Mouse (Mus musculus) G1E (cell line): ENCODE results near the gene Phkb. TPM values are rescaled to one million over a fixed set of nuclear protein-coding genes. Genes with fewer than 3 reads are reported as not detected.

Experiments used
- ATAC-seq: 2 replicates; pipeline ENCODE4 v1.8.0; 2016; ENCODE audit warnings: mild to moderate bottlenecking; ENCODE audit not compliant: insufficient number of reproducible peaks, poor library complexity, low FRiP score, severe bottlenecking; ENCODE audit errors: extremely low read depth
- DNase-seq: peaks from one replicate; pipeline ENCODE4 v3.0.0; 2012; ENCODE audit warnings: low spot score
- H3K27me3 ChIP-seq: 2 replicates; pipeline ENCODE4 v1.6.1; 2012; ENCODE audit warnings: mild to moderate bottlenecking, low read length, inconsistent platforms; ENCODE audit not compliant: insufficient read depth
- H3K36me3 ChIP-seq: replicated peaks from 2 replicates; pipeline ENCODE3; 2012; ENCODE audit warnings: mild to moderate bottlenecking, inconsistent platforms
- H3K4me1 ChIP-seq: 2 replicates; pipeline ENCODE4 v1.6.1; 2012; ENCODE audit warnings: low read depth, low read length, inconsistent platforms, mixed read lengths; ENCODE audit not compliant: insufficient read depth
- H3K4me3 ChIP-seq: 2 replicates; pipeline ENCODE4 v1.5.1; 2012; ENCODE audit warnings: low read depth, mild to moderate bottlenecking, inconsistent platforms, low read length, moderate library complexity, mixed read lengths
- H3K9me3 ChIP-seq: replicated peaks from 2 replicates; pipeline ENCODE4 v1.6.1; 2012; ENCODE audit warnings: inconsistent platforms
- CTCF ChIP-seq: IDR thresholded peaks from 2 replicates; pipeline ENCODE4 v1.5.1; 2012; ENCODE audit warnings: low read depth, low read length, inconsistent platforms, mixed read lengths
- GATA1 ChIP-seq: IDR thresholded peaks from 2 replicates; pipeline ENCODE4 v1.6.1; 2012; ENCODE audit warnings: borderline replicate concordance, low read length, inconsistent platforms, mixed read lengths
- GATA2 ChIP-seq: IDR thresholded peaks from 2 replicates; pipeline ENCODE4 v1.6.1; 2012; ENCODE audit warnings: low read depth, low read length, inconsistent platforms, borderline replicate concordance
- POLR2AphosphoS5 ChIP-seq: IDR thresholded peaks from 2 replicates; pipeline ENCODE4 v1.6.1; 2012; ENCODE audit warnings: low read depth, low read length, inconsistent platforms; ENCODE audit not compliant: insufficient replicate concordance
- TAL1 ChIP-seq: conservative IDR thresholded peaks from 2 replicates; pipeline ENCODE4 v1.6.1; 2012; ENCODE audit warnings: low read depth, low read length, inconsistent platforms, mixed read lengths
- polyA plus RNA-seq: library from polyadenylated mRNA; stranded (reverse); fragments of >175 nt; gene quantifications from 2 replicates; pipeline ENCODE4 v1.2.3, GENCODE M21; 2012
- total RNA-seq, 2 experiments: library from RNA; stranded (forward) in 1 of 2; stranded (reverse) in 1 of 2; fragments of 200-1000 nt in 1 of 2; fragments of >200 nt in 1 of 2; fragmentation: Nextera tagmentation in 1 of 2; gene quantifications; 2 replicates each; pipeline ENCODE4 v1.2.3; 2014 to 2017

Phkb gene
- total and polyA plus RNA-seq, 3 experiments = 4.6 to 115 (median 52.1) TPM

DNA sequence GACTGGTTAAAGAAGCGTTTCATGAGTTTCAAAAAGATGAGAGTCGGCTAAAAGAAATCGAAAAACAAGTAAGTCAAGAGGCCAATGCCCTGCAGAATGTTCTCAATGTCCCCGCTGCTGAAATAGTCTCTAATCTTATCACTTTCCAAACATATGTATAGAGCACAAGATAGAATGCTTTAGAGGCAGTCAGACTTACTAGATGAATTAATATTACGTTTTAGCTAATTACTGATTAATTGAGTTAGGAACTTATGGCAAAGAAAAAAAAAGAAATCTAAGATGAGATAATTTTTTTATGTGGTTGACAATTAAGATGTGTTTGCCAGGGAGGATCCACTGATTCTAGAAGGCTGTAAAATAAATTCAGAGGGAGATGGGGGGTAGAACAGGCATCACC is 217.9 kb downstream of the Phkb start:
- peaks cover 55% of the 10 kb centered on the region for H3K36me3 ChIP-seq
- TF ChIP-seq CTCF (no peak), POLR2AphosphoS5 (no peak), GATA2 (no peak), TAL1 (no peak), GATA1 (no peak)

DNA sequence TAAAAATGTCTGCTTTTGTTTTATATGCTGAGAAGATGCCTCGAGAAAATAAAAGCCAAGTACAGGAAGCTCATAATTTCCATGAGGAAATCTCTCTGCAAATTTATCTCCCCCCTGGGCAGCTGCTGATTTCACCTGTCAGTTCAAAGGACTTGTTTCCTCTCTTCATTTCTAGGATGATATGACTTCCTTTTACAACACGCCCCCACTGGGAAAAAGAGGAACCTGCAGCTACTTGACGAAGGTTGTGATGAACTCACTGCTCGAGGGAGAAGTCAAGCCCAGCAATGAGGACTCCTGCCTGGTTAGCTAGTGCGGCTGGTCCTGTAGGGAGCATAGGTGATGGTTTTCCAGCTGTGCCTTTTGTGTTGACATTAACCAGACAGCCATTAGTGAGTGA is 218.4 kb downstream of the Phkb start:
- Histone ChIP-seq H3K9me3 (no peaks in the 10 kb centered on the region), H3K27me3 (no peaks in the 10 kb centered on the region), H3K4me1 (0 out of 2 replicates have a peak, but pooled peaks cover 3% of the 10 kb centered on the region), H3K36me3 (peaks cover 55% of the 10 kb centered on the region), H3K4me3 (no peak overlapping the region)
- no peak for TF ChIP-seq CTCF
- no peak for TF ChIP-seq GATA1
- TF ChIP-seq TAL1 = no peak
- TF ChIP-seq POLR2AphosphoS5 = no peak
- TF ChIP-seq GATA2 = no peak
- ATAC-seq (no peak), DNase-seq (no peak)

More for the DNA sequence above, 217.9 kb downstream of the Phkb start:
- Histone ChIP-seq H3K4me3 (no peak overlapping the region), H3K27me3 (no peaks in the 10 kb centered on the region), H3K4me1 (0 out of 2 replicates have a peak, but pooled peaks cover 3% of the 10 kb centered on the region), H3K9me3 (no peaks in the 10 kb centered on the region)
- ATAC-seq (no peak), DNase-seq (no peak)

DNA sequence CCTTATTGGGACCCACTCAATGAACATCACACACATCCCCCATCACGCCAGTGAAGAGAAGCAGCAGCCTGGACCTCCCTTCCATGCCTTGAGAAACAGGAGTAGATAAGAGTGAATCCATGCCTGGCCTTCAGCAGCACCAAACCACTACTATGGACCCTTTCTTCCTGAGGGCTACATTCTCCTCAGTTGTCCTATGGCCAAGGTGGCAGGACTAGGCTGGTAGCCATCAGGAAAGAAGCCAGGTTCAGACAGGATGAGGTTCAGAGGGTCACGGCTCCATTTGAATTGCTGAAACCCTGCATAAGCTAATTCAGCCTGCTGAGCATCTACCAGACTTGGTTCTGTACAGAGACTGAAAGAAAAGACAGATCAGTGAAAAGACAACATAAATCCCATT is 222.7 kb downstream of the Phkb start:
- H3K9me3 ChIP-seq = no peaks in the 10 kb centered on the region
- H3K4me3 ChIP-seq = no peak overlapping the region
- peaks cover 34% of the 10 kb centered on the region for H3K36me3 ChIP-seq
- DNase-seq (no peak), ATAC-seq (no peak)
- 0 out of 2 replicates have a peak, but pooled peaks cover 3% of the 10 kb centered on the region for H3K4me1 ChIP-seq
- H3K27me3 ChIP-seq = no peaks in the 10 kb centered on the region
- TF ChIP-seq TAL1 (no peak), CTCF (no peak), GATA2 (no peak), GATA1 (no peak), POLR2AphosphoS5 (no peak)

DNA sequence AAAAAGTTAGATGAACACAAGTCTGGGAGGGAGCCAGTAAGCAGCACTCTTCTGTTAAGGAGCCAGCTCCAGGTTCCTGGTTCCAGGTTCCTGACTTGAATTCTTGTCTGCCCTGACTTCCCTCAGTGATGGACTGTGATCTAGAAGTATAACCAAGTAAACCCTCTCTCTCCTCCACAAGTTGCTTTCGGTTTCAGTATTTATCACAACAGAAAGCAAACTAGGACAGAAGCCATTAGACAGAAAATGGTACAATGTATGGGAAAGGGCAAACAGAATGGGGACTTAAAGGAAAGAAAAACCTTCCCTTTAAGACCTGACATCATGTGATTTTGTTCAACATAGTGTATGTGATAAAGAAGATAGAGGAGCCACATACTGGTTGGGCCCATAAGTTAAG is 238.7 kb downstream of the Phkb start:
- Histone ChIP-seq H3K9me3 (no peaks in the 10 kb centered on the region), H3K27me3 (peaks cover 23% of the 10 kb centered on the region), H3K36me3 (no peaks in the 10 kb centered on the region), H3K4me3 (no peak overlapping the region), H3K4me1 (no peaks in the 10 kb centered on the region)
- no peak for TF ChIP-seq GATA1
- TF ChIP-seq GATA2 = no peak
- no peak for TF ChIP-seq CTCF
- TF ChIP-seq POLR2AphosphoS5 = no peak
- no peak for TF ChIP-seq TAL1
- no peak for DNase-seq
- ATAC-seq = no peak

DNA sequence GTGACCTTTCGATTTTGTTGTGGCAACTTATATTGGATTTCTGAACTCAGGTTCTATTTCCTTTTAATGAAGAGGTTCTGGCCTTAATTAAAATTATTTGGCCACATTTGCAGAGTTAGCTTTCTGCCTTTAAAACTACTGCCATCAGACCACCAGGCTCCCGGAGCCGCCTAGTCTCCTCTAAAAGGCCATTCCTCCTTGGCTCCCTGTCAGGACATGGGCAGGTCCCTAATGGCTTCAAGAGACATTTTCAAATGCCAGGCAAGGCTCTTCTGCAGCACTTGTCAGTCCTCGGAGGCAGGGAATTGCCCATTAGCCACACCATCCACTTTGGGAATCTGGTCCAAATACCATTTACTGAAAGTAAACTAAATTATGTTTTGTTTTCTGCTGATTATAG is 242.6 kb downstream of the Phkb start:
- no peak for ATAC-seq
- no peak overlapping the region for H3K4me3 ChIP-seq
- no peaks in the 10 kb centered on the region for H3K9me3 ChIP-seq
- DNase-seq = no peak
- H3K36me3 ChIP-seq = no peaks in the 10 kb centered on the region
- TF ChIP-seq TAL1 (no peak), GATA2 (no peak), POLR2AphosphoS5 (no peak), GATA1 (no peak), CTCF (no peak)
- H3K27me3 ChIP-seq = peaks cover 12% of the 10 kb centered on the region; the same call in 1 of the 2 replicates
- no peaks in the 10 kb centered on the region for H3K4me1 ChIP-seq

DNA sequence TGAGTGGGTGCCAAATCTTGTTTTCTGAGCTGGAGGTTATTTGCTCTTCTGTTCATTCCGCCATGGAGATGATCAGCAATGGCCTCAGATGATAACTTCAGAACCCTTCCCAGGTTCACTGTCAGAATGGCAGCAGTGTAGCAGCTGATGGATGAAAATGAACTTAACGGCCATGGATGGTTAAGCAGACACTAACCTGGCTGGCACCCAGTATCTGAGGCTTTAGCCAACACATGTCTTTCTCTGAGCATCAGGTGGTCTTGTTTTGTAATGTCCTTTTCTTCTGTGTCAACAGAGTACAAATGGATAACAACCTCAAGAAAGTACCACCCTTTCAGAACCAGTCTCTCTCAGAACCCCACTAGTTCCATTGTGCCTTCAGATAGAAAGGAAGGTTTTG is 246.0 kb downstream of the Phkb start:
- H3K9me3 ChIP-seq = no peaks in the 10 kb centered on the region
- ATAC-seq (no peak), DNase-seq (no peak)
- no peaks in the 10 kb centered on the region for H3K4me1 ChIP-seq
- no peaks in the 10 kb centered on the region for H3K36me3 ChIP-seq
- H3K4me3 ChIP-seq = no peak overlapping the region
- TF ChIP-seq CTCF (no peak), TAL1 (no peak), POLR2AphosphoS5 (no peak), GATA2 (no peak), GATA1 (no peak)
- no peaks in the 10 kb centered on the region for H3K27me3 ChIP-seq

DNA sequence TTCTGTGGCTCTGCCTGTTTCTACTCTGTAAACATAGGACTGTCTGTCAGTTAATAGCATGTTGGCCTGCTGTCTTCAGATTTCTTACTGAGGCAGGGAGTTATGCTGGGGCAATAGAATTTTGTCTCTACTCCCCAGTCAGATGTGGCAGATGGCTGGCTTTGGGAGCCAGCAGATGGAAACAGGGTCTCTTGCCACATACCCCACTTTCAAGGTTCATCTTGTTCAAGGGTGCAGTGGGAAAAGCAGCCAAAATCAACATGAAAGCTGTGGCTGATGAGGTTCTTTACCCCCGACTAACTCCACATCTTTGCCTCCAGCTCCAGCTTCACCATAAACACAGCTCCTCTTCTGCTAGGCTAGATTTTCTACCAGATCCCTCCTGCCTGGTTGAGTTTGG is 246.7 kb downstream of the Phkb start:
- ATAC-seq (no peak), DNase-seq (no peak)
- Histone ChIP-seq H3K4me1 (no peaks in the 10 kb centered on the region), H3K9me3 (no peaks in the 10 kb centered on the region), H3K4me3 (no peak overlapping the region), H3K27me3 (no peaks in the 10 kb centered on the region; the same call in 1 of the 2 replicates), H3K36me3 (no peaks in the 10 kb centered on the region)
- TF ChIP-seq GATA2 (no peak), TAL1 (no peak), CTCF (no peak), POLR2AphosphoS5 (no peak), GATA1 (no peak)
